Mouse (Mus musculus) midbrain, embryonic 12.5 days (tissue): ENCODE results near the gene Btg1. TPM values are rescaled to one million over a fixed set of nuclear protein-coding genes. Genes with fewer than 3 reads are reported as not detected.

ENCODE experiments used
- ATAC-seq: fragments of 200-750 bp; cut with Nextera tagmentation; 2 replicates; pipeline ENCODE4 v1.8.0; 2017; ENCODE audit warnings: low read depth, moderate TSS enrichment, moderate library complexity; ENCODE audit not compliant: low FRiP score
- H3K27ac ChIP-seq: fragments of 300-500 bp; sonication (generic); replicated peaks from 2 replicates; pipeline ENCODE4 v1.5.1; 2016; ENCODE audit warnings: mild to moderate bottlenecking
- H3K27me3 ChIP-seq: fragments of 300-500 bp; sonication (generic); 2 replicates; pipeline ENCODE4 v1.6.1; 2016; ENCODE audit warnings: mild to moderate bottlenecking
- H3K36me3 ChIP-seq: fragments of 300-500 bp; sonication (generic); 2 replicates; pipeline ENCODE4 v1.6.1; 2016
- H3K4me1 ChIP-seq: fragments of 300-500 bp; sonication (generic); 2 replicates; pipeline ENCODE4 v1.6.1; 2016
- H3K4me2 ChIP-seq: fragments of 300-500 bp; sonication (generic); replicated peaks from 2 replicates; pipeline ENCODE4 v1.6.1; 2016; ENCODE audit warnings: mild to moderate bottlenecking, moderate library complexity
- H3K4me3 ChIP-seq: fragments of 300-500 bp; sonication (generic); 2 replicates; pipeline ENCODE4 v1.5.1; 2016; ENCODE audit warnings: mild to moderate bottlenecking
- H3K9ac ChIP-seq: fragments of 300-500 bp; sonication (generic); replicated peaks from 2 replicates; pipeline ENCODE4 v1.6.1; 2016; ENCODE audit warnings: mild to moderate bottlenecking, moderate library complexity
- H3K9me3 ChIP-seq: fragments of 300-500 bp; sonication (generic); 2 replicates; pipeline ENCODE4 v1.6.1; 2016; ENCODE audit warnings: mild to moderate bottlenecking
- WGBS: fragments of 180-500 bp; shearing (Covaris S2); methylation state at CpG from one replicate; pipeline ENCODE4 v1.1.7; 2016; 5-methylcytosine and 5-hydroxymethylcytosine counted together
- polyA plus RNA-seq: library from polyadenylated mRNA; unstranded; fragments of >200 nt; fragmentation: Nextera tagmentation; extraction: Ambion mirVana; gene quantifications from 2 replicates; pipeline ENCODE4 v1.2.1, GENCODE M21; 2016

Gene Btg1
- polyA plus RNA-seq, 1 experiment from 2014 or later, result 55.8 TPM

- H3K36me3 ChIP-seq, result peaks cover 7% of the 10 kb centered on the region
- H3K27me3 ChIP-seq, result no peaks in the 10 kb centered on the region
- H3K4me3 ChIP-seq, result peak overlapping the region; percentile 90
- 2% methylated on average over 24 of the region's 24 CpGs for WGBS
- H3K9me3 ChIP-seq, result no peaks in the 10 kb centered on the region
- H3K9ac ChIP-seq, result peak overlapping the region; percentile 70
- peaks cover 20% of the 10 kb centered on the region for H3K4me1 ChIP-seq
- peak overlapping the region; percentile 70 for H3K27ac ChIP-seq
- no peak for ATAC-seq
- H3K4me2 ChIP-seq, result peak overlapping the region; percentile 53
These were observed 651 bp upstream of the Btg1 start for GRCm38 (mm10) chr10:96616001-96616708.

GRCm38 (mm10) chr10:96617221-96617950 is 580 bp downstream of the Btg1 start:
- WGBS, result under 1% methylated on average over 63 of the region's 78 CpGs
- Histone ChIP-seq H3K4me2 (peak overlapping the region; percentile 54), H3K4me3 (peak overlapping the region; percentile 90), H3K4me1 (peaks cover 30% of the 10 kb centered on the region), H3K9ac (peak overlapping the region; percentile 100), H3K27me3 (no peaks in the 10 kb centered on the region), H3K9me3 (no peaks in the 10 kb centered on the region), H3K27ac (peak overlapping the region; percentile 95), H3K36me3 (peaks cover 17% of the 10 kb centered on the region)
- ATAC-seq, result peak; percentile 44

- Histone ChIP-seq H3K36me3 (peaks cover 21% of the 10 kb centered on the region), H3K9ac (peak overlapping the region; percentile 100), H3K27ac (peak overlapping the region; percentile 95), H3K9me3 (no peaks in the 10 kb centered on the region), H3K4me2 (peak overlapping the region; percentile 54), H3K4me3 (peak overlapping the region; percentile 90), H3K27me3 (no peaks in the 10 kb centered on the region), H3K4me1 (peaks cover 36% of the 10 kb centered on the region)
- peak; percentile 10; the same call in 1 of the 2 replicates for ATAC-seq
- under 1% methylated on average over 29 of the region's 29 CpGs for WGBS
These were observed 1.3 kb downstream of the Btg1 start for GRCm38 (mm10) chr10:96617951-96618575.

GRCm38 (mm10) chr10:96619951-96620889 is 3.4 kb downstream of the Btg1 start:
- Histone ChIP-seq H3K27ac (no peak overlapping the region), H3K4me3 (peak overlapping the region; percentile 48), H3K27me3 (no peaks in the 10 kb centered on the region), H3K4me1 (peaks cover 49% of the 10 kb centered on the region), H3K4me2 (peak overlapping the region; percentile 76), H3K36me3 (peaks cover 31% of the 10 kb centered on the region), H3K9ac (peak overlapping the region; percentile 61), H3K9me3 (no peaks in the 10 kb centered on the region)
- no peak for ATAC-seq
- WGBS, result 53% methylated on average over 8 of the region's 8 CpGs

GRCm38 (mm10) chr10:96620890-96621271 is 4.1 kb downstream of the Btg1 start:
- H3K27ac ChIP-seq, result no peak overlapping the region

GRCm38 (mm10) chr10:96621361-96621945 is 4.6 kb downstream of the Btg1 start:
- Histone ChIP-seq H3K9ac (peak overlapping the region; percentile 28; the same call in 1 of the 2 replicates), H3K27me3 (no peaks in the 10 kb centered on the region), H3K27ac (no peak overlapping the region), H3K9me3 (no peaks in the 10 kb centered on the region), H3K4me2 (peak overlapping the region; percentile 76), H3K4me3 (peak overlapping the region; percentile 48), H3K4me1 (peaks cover 50% of the 10 kb centered on the region), H3K36me3 (peaks cover 32% of the 10 kb centered on the region)
- WGBS, result 88% methylated on average over 4 of the region's 4 CpGs
- no peak for ATAC-seq

More at GRCm38 (mm10) chr10:96620890-96621271, 4.1 kb downstream of the Btg1 start:
- Histone ChIP-seq H3K27me3 (no peaks in the 10 kb centered on the region), H3K4me3 (peak overlapping the region; percentile 48), H3K4me1 (peaks cover 54% of the 10 kb centered on the region), H3K9ac (peak overlapping the region; percentile 49), H3K9me3 (no peaks in the 10 kb centered on the region), H3K4me2 (peak overlapping the region; percentile 76), H3K36me3 (peaks cover 31% of the 10 kb centered on the region)
- 50% methylated on average over 4 of the region's 4 CpGs for WGBS
- ATAC-seq, result no peak

- Histone ChIP-seq H3K4me1 (peaks cover 50% of the 10 kb centered on the region), H3K9ac (peak overlapping the region; percentile 35), H3K36me3 (peaks cover 38% of the 10 kb centered on the region), H3K4me2 (peak overlapping the region; percentile 76), H3K4me3 (peak overlapping the region; percentile 38), H3K27ac (no peak overlapping the region), H3K27me3 (no peaks in the 10 kb centered on the region), H3K9me3 (no peaks in the 10 kb centered on the region)
- 91% methylated on average over 13 of the region's 13 CpGs for WGBS
- no peak for ATAC-seq
These were observed 5.3 kb downstream of the Btg1 start for GRCm38 (mm10) chr10:96621980-96622645.

- H3K4me1 ChIP-seq, result peaks cover 50% of the 10 kb centered on the region
- 84% methylated on average over 6 of the region's 6 CpGs for WGBS
- H3K27ac ChIP-seq, result no peak overlapping the region
- ATAC-seq, result no peak
- peak overlapping the region; percentile 76 for H3K4me2 ChIP-seq
- no peaks in the 10 kb centered on the region for H3K27me3 ChIP-seq
- H3K9ac ChIP-seq, result no peak overlapping the region
- H3K36me3 ChIP-seq, result peaks cover 38% of the 10 kb centered on the region
- H3K9me3 ChIP-seq, result no peaks in the 10 kb centered on the region
- H3K4me3 ChIP-seq, result peak overlapping the region; percentile 15
These were observed 6.2 kb downstream of the Btg1 start for GRCm38 (mm10) chr10:96622761-96623632.

GRCm38 (mm10) chr10:96623633-96624195 is 6.9 kb downstream of the Btg1 start:
- no peak for ATAC-seq
- no peak overlapping the region for H3K27ac ChIP-seq
- no peaks in the 10 kb centered on the region for H3K27me3 ChIP-seq
- peaks cover 50% of the 10 kb centered on the region for H3K4me1 ChIP-seq
- H3K9me3 ChIP-seq, result no peaks in the 10 kb centered on the region
- H3K36me3 ChIP-seq, result peaks cover 42% of the 10 kb centered on the region
- 96% methylated on average over 4 of the region's 4 CpGs for WGBS
- H3K4me3 ChIP-seq, result peak overlapping the region; percentile 15; the same call in 1 of the 2 replicates
- H3K9ac ChIP-seq, result no peak overlapping the region
- peak overlapping the region; percentile 76 for H3K4me2 ChIP-seq

- H3K9me3 ChIP-seq, result no peaks in the 10 kb centered on the region
- H3K9ac ChIP-seq, result no peak overlapping the region
- H3K4me1 ChIP-seq, result peaks cover 50% of the 10 kb centered on the region
- no peak overlapping the region for H3K27ac ChIP-seq
- no peaks in the 10 kb centered on the region for H3K27me3 ChIP-seq
- H3K36me3 ChIP-seq, result peaks cover 49% of the 10 kb centered on the region
- H3K4me3 ChIP-seq, result no peak overlapping the region
- WGBS, result 97% methylated on average over 2 of the region's 2 CpGs
- no peak for ATAC-seq
- H3K4me2 ChIP-seq, result no peak overlapping the region
These were observed 7.6 kb downstream of the Btg1 start for GRCm38 (mm10) chr10:96624406-96624805.
